In the genomic region with DNA sequence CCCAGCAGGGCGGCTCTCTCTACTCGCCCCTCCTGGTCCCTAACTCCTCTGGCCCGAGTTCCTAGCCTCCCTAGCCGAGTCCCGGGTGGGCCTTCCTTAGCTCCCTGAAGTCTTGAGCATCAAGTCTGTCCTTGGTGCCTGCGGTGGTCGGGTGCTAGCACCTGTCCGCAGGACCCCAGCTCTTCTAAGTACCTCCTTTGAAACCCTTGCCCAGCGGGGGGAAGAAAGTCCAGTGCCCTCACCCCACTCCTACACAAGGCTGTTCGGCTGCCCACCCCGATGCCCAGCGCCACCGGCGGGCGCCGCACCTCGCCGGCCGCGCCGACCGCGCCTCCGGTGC, we compare ENCODE assay signal across 10 mouse cellular contexts. TPM values are rescaled to one million over a fixed set of nuclear protein-coding genes. Genes with fewer than 3 reads are reported as not detected.
DNase-seq lines count a peak whose midpoint lies in the region; ATAC-seq and TF ChIP-seq lines count a peak whose summit lies in the region.
"Had no signal": no experiment of that assay in that cellular context is flagged by ENCODE, and none has a peak within 500 bp of the region (broad histone marks: within the 10 kb centered on the region; RNA-seq: fewer than 3 reads in every experiment).

No protein-coding gene starts in this region.

- TF ChIP-seq EP300 in liver, postnatal 0 days (IDR thresholded peaks at IDR 0.05; ENCODE audit: low read depth) = no peak

- H3K4me3 ChIP-seq in heart, embryonic 12.5 days = peak overlapping the region; percentile 42
- peak overlapping the region; percentile 11 for H3K4me3 ChIP-seq in hindbrain, embryonic 12.5 days
- no peak overlapping the region for H3K4me3 ChIP-seq in liver, postnatal 0 days (ENCODE audit: low read depth, low read length)

- no peak for TF ChIP-seq POLR2A in brain, embryonic 14.5 days (IDR thresholded peaks at IDR 0.05; ENCODE audit: borderline replicate concordance, extremely low read depth, insufficient read depth, insufficient read length, poor library complexity, severe bottlenecking)

- H3K4me1 ChIP-seq in heart, embryonic 12.5 days (replicated peaks) = peaks cover 33% of the 10 kb centered on the region
- peaks cover 9% of the 10 kb centered on the region for H3K4me1 ChIP-seq in hindbrain, embryonic 12.5 days
- H3K4me1 ChIP-seq in liver, postnatal 0 days (ENCODE audit: insufficient read depth) = peaks cover 5% of the 10 kb centered on the region; the same call in 1 of the 2 replicates

- H3K9me3 ChIP-seq in heart, embryonic 12.5 days (replicated peaks) = no peaks in the 10 kb centered on the region
- no peaks in the 10 kb centered on the region for H3K9me3 ChIP-seq in hindbrain, embryonic 12.5 days (replicated peaks)
- no peaks in the 10 kb centered on the region for H3K9me3 ChIP-seq in liver, postnatal 0 days (ENCODE audit: low read length)

- H3K27me3 ChIP-seq in heart, embryonic 12.5 days (replicated peaks) = peaks cover 91% of the 10 kb centered on the region
- peaks cover 98% of the 10 kb centered on the region for H3K27me3 ChIP-seq in hindbrain, embryonic 12.5 days
- H3K27me3 ChIP-seq in liver, postnatal 0 days (ENCODE audit: insufficient read depth, low read length) = peaks cover 99% of the 10 kb centered on the region

- H3K27ac ChIP-seq in heart, embryonic 12.5 days (ENCODE audit: poor library complexity, severe bottlenecking) = no peak overlapping the region
- no peak overlapping the region for H3K27ac ChIP-seq in hindbrain, embryonic 12.5 days
- H3K27ac ChIP-seq in liver, postnatal 0 days (ENCODE audit: low read depth) = no peak overlapping the region

- DNase-seq in heart, postnatal 36 days = no peak
- peak; percentile 20 for DNase-seq in brain, embryonic 14.5 days (ENCODE audit: low read depth)
- no peak for DNase-seq in liver, postnatal 0 days
- DNase-seq in layer of hippocampus, postnatal 10 days (ENCODE audit: low spot score in 2 of 2) = no peak
- DNase-seq in cerebellum, adult 11-12 months = no peak
- no peak for DNase-seq in adrenal gland, adult (ENCODE audit: inconsistent age in 2 of 2, low spot score in 1 of 2)

- intact Hi-C loops in heart, postnatal 36 days (cut with DNase I) = loop anchor here (10.0 kb wide), 1 partner anchor 289 kb away; no protein-coding TSS in a partner anchor

- under 1% methylated on average over 24 of the region's 24 CpGs for WGBS in heart, embryonic 12.5 days
- under 1% methylated on average over 24 of the region's 24 CpGs for WGBS in hindbrain, embryonic 12.5 days
- 3% methylated on average over 22 of the region's 24 CpGs for WGBS in liver, postnatal 0 days (ENCODE audit: insufficient replicate concordance)

- H3K9ac ChIP-seq in heart, embryonic 12.5 days = no peak overlapping the region
- no peak overlapping the region for H3K9ac ChIP-seq in hindbrain, embryonic 12.5 days
- no peak overlapping the region for H3K9ac ChIP-seq in liver, postnatal 0 days (replicated peaks)

- H3K36me3 ChIP-seq in heart, embryonic 12.5 days = no peaks in the 10 kb centered on the region
- no peaks in the 10 kb centered on the region for H3K36me3 ChIP-seq in hindbrain, embryonic 12.5 days
- no peaks in the 10 kb centered on the region for H3K36me3 ChIP-seq in liver, postnatal 0 days (replicated peaks; ENCODE audit: insufficient read depth, low read length)

- peak overlapping the region; percentile 69 for H3K4me2 ChIP-seq in heart, embryonic 12.5 days
- H3K4me2 ChIP-seq in hindbrain, embryonic 12.5 days (replicated peaks) = peak overlapping the region; percentile 36
- peak overlapping the region; percentile 42; the same call in 1 of the 2 replicates for H3K4me2 ChIP-seq in liver, postnatal 0 days (ENCODE audit: low read depth, low read length)

- ATAC-seq in heart, embryonic 12.5 days (ENCODE audit: insufficient number of reproducible peaks, low FRiP score) = peak; percentile 37; the same call in 1 of the 2 replicates
- peak; percentile 30; the same call in 1 of the 2 replicates for ATAC-seq in hindbrain, embryonic 12.5 days (ENCODE audit: low FRiP score)
- no peak for ATAC-seq in liver, postnatal 0 days

- no peak for TF ChIP-seq CTCF in brain, embryonic 14.5 days (IDR thresholded peaks at IDR 0.05; ENCODE audit: borderline replicate concordance, extremely low read depth, insufficient read depth, insufficient read length)
- no peak for TF ChIP-seq CTCF in liver, postnatal 0 days (IDR thresholded peaks at IDR 0.05; ENCODE audit: low read depth)

RNA-seq across cellular contexts. Expression of a gene that starts 2.4 kb away (rescaled TPM):
- polyA plus RNA-seq in heart, embryonic 12.5 days (2016; fragmentation: Nextera tagmentation; extraction: Ambion mirVana) = 0.11 and 1.3 TPM in 2 replicates
- total RNA-seq in heart, postnatal 36 days (2021) = not detected
- 29.4 and 75.7 TPM in 2 replicates for polyA plus RNA-seq in brain, embryonic 14.5 days (2012; rRNA removed)
- polyA plus RNA-seq in hindbrain, embryonic 12.5 days (2016; fragmentation: Nextera tagmentation; extraction: Ambion mirVana) = 0.12 and 1.7 TPM in 2 replicates
- not detected in 2 replicates for polyA plus RNA-seq in liver, postnatal 0 days (2015; fragmentation: Nextera tagmentation; extraction: Ambion mirVana)
- total RNA-seq in layer of hippocampus, postnatal 10 days (2021) = 1 to 10 TPM in 1 of 2 experiments, under 1 TPM in 1; 0.67 to 1.1 TPM
- total RNA-seq: granulocyte monocyte progenitor cell, adult 5-6 weeks had no signal
- polyA plus RNA-seq: C2C12 had no signal

Comparison
In these comparisons a context has a peak if more than half of its experiments do, and no peak if none do; other contexts are left out.
1. RNA of a gene that starts 2.4 kb away (polyA plus RNA-seq): 29.4 to 75.7 TPM in brain, embryonic 14.5 days; 0.12 to 1.7 TPM in hindbrain, embryonic 12.5 days, 0.11 to 1.3 TPM in heart, embryonic 12.5 days and not detected in liver, postnatal 0 days; every median in the first group is over 10 times any median in the second.
2. Peak in every context shown above with its lines, with median percentiles within 50 percentile points of each other: H3K4me2 ChIP-seq.